Mouse (Mus musculus): ENCODE data around the gene Usp35.

Usp35 gene

DNA sequence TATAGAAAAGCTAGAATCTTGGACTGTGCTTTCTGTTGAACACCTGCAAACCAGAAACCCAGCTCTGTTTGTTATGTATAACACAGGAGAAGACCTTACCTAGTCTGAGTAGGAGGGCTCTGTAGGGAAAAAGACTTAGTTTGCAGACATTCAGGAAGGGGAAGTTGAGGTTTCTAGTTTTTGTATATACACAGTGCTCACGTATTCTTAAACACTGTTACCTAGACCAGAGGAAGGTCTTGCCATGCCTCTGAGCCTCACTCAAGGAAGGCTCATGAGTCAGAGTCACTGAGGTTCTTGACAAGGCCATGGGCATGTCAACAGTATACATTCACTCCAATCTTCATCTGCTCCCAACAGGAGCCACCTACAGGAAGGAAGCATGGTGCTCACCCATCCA, 60.8 kb downstream of the Usp35 start:
- in situ Hi-C loops (cut with MboI; ENCODE audit: unreplicated experiment in 2 of 2) = no loop called here

DNA sequence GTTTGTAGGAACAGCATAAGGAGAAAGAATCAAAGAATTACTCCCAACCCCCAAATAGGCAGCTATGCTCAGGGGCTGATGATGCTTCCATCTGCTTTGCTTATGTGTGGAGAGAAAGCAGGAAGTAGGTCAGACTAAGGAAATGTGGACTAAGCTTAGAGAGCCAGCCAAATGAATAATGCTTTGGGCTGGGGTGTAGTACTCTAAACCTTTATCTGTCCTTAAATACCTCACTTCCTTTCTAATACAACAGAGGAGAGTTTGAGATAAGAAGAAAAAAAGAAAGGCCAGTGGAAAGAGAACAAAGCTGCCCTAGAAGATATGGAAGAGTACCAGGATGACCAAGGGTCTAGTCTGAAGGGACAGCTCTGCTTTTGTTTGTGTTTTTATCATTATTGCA, 61.5 kb downstream of the Usp35 start:
- in situ Hi-C loops (cut with MboI; ENCODE audit: unreplicated experiment in 2 of 2) = no loop called here

DNA sequence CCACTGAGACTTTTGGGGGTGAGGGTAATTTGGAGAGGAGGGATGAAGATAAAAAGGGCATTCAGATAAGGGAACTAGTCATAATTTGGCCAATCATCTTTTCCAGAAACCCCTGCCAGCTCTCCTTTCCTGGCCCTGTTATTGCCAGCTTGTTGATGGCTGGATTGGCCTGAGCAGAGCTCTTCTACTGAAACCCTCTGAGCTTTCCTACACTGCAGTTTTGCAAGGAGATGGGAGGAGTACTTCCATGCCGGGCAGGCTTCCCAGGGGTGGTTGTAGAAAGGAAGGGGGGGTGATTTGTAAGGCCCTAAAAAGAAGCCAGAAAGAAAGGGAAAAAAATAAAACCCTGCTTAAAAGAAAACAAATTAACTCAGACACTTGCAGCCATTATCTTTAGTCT, 69.3 kb downstream of the Usp35 start:
- in situ Hi-C loops (cut with MboI; ENCODE audit: unreplicated experiment in 2 of 2) = no loop called here
